Mouse (Mus musculus) left cerebral cortex, adult 2 months (tissue): ENCODE measurements at regions not wholly inside any gene's neighbourhood (a gene's known extent, or its start where the extent isn't known, plus 50 kb on each side); places are given as distances from the start of the nearest gene placed in this dataset.
A peak's percentile ranks its signal among the peaks of the same experiment; 100 is the strongest.

Experiments used
- DNase-seq, 2 experiments: peaks; one replicate each; pipeline ENCODE4 v3.0.0; 2021 to 2022; ENCODE audit warnings: low spot score in 2 of 2, mixed read lengths in 1 of 2; ENCODE audit errors: extremely low spot score in 1 of 2
- H3K27ac ChIP-seq: fragments of 200-600 bp; 2 replicates; pipeline ENCODE4 v1.8.1; 2022
- H3K4me3 ChIP-seq: fragments of 200-600 bp; 2 replicates; pipeline ENCODE4 v1.8.1; 2022
- CTCF ChIP-seq: fragments of 200-600 bp; IDR thresholded peaks from 2 replicates; pipeline ENCODE4 v1.8.1; 2022; ENCODE audit warnings: antibody characterized with exemption, mild to moderate bottlenecking, moderate library complexity
- intact Hi-C: fragments of 180-260 bp; cut with DNase I; formaldehyde crosslinking; loops from one replicate; pipeline ENCODE4 v1.15.1; 2025

- no peak for DNase-seq
- TF ChIP-seq CTCF: no peak
- intact Hi-C loops: no loop called here
- Histone ChIP-seq H3K4me3 (no peak overlapping the region), H3K27ac (no peak overlapping the region)
Measured at GRCm38 (mm10) chr15:67788587-67788986, 1287.9 kb upstream of the Lrrc6 start.

- intact Hi-C loops: no loop called here
- H3K4me3 ChIP-seq: no peak overlapping the region
- DNase-seq: no peak
- TF ChIP-seq CTCF: no peak
- no peak overlapping the region for H3K27ac ChIP-seq
Measured at GRCm38 (mm10) chr15:67785583-67785982, 1284.9 kb upstream of the Lrrc6 start.

- H3K4me3 ChIP-seq: no peak overlapping the region
- no peak overlapping the region for H3K27ac ChIP-seq
- DNase-seq: no peak
- intact Hi-C loops: no loop called here
- TF ChIP-seq CTCF: no peak
Measured at GRCm38 (mm10) chr15:67783754-67784153, 1283.0 kb upstream of the Lrrc6 start.

GRCm38 (mm10) chr15:67782505-67782904, 1281.8 kb upstream of the Lrrc6 start:
- no peak overlapping the region for H3K27ac ChIP-seq
- no peak overlapping the region for H3K4me3 ChIP-seq
- no peak for DNase-seq
- no peak for TF ChIP-seq CTCF
- intact Hi-C loops: no loop called here

- DNase-seq: no peak
- no peak for TF ChIP-seq CTCF
- intact Hi-C loops: no loop called here
Measured at GRCm38 (mm10) chr15:67780856-67781255, 1280.1 kb upstream of the Lrrc6 start.

GRCm38 (mm10) chr15:67767624-67768023, 1266.9 kb upstream of the Lrrc6 start:
- Histone ChIP-seq H3K27ac (no peak overlapping the region), H3K4me3 (no peak overlapping the region)
- no peak for TF ChIP-seq CTCF
- no peak for DNase-seq
- intact Hi-C loops: no loop called here

More at GRCm38 (mm10) chr15:67780856-67781255, 1280.1 kb upstream of the Lrrc6 start:
- Histone ChIP-seq H3K27ac (no peak overlapping the region), H3K4me3 (no peak overlapping the region)

GRCm38 (mm10) chr15:67759221-67759620, 1258.5 kb upstream of the Lrrc6 start:
- no peak overlapping the region for H3K27ac ChIP-seq
- DNase-seq: peak in 1 of 2 experiments; percentile 11
- TF ChIP-seq CTCF: no peak
- intact Hi-C loops: no loop called here
- no peak overlapping the region for H3K4me3 ChIP-seq

GRCm38 (mm10) chr15:67750582-67750981, 1249.9 kb upstream of the Lrrc6 start:
- Histone ChIP-seq H3K4me3 (no peak overlapping the region), H3K27ac (no peak overlapping the region)
- no peak for DNase-seq
- no peak for TF ChIP-seq CTCF
- intact Hi-C loops: no loop called here

GRCm38 (mm10) chr15:67743332-67743731, 1242.6 kb upstream of the Lrrc6 start:
- intact Hi-C loops: no loop called here
- no peak for TF ChIP-seq CTCF
- DNase-seq: no peak
- H3K27ac ChIP-seq: no peak overlapping the region
- H3K4me3 ChIP-seq: no peak overlapping the region

GRCm38 (mm10) chr15:67732988-67733387, 1232.3 kb upstream of the Lrrc6 start:
- Histone ChIP-seq H3K27ac (no peak overlapping the region), H3K4me3 (no peak overlapping the region)
- intact Hi-C loops: no loop called here
- DNase-seq: no peak
- TF ChIP-seq CTCF: no peak

- intact Hi-C loops: no loop called here
- Histone ChIP-seq H3K27ac (no peak overlapping the region), H3K4me3 (no peak overlapping the region)
- no peak for DNase-seq
- no peak for TF ChIP-seq CTCF
Measured at GRCm38 (mm10) chr15:67729492-67729891, 1228.8 kb upstream of the Lrrc6 start.

GRCm38 (mm10) chr15:67725239-67725638, 1224.5 kb upstream of the Lrrc6 start:
- Histone ChIP-seq H3K27ac (no peak overlapping the region), H3K4me3 (no peak overlapping the region)
- no peak for DNase-seq

GRCm38 (mm10) chr15:67714203-67714602, 1213.5 kb upstream of the Lrrc6 start:
- no peak for TF ChIP-seq CTCF
- no peak for DNase-seq
- intact Hi-C loops: no loop called here
- Histone ChIP-seq H3K27ac (no peak overlapping the region), H3K4me3 (no peak overlapping the region)

More at GRCm38 (mm10) chr15:67725239-67725638, 1224.5 kb upstream of the Lrrc6 start:
- no peak for TF ChIP-seq CTCF
- intact Hi-C loops: no loop called here

GRCm38 (mm10) chr15:67686140-67686539, 1185.4 kb upstream of the Lrrc6 start:
- TF ChIP-seq CTCF: no peak
- DNase-seq: no peak
- intact Hi-C loops: no loop called here
- H3K27ac ChIP-seq: no peak overlapping the region
- no peak overlapping the region for H3K4me3 ChIP-seq
